7 mouse cellular contexts compared by ENCODE assay signal in genomic region chr1:134555871-134556670, GRCm38 (mm10). TPM values are rescaled to one million over a fixed set of nuclear protein-coding genes. Genes with fewer than 3 reads are reported as not detected.
A peak's percentile ranks its signal among the peaks of the same experiment; 100 is the strongest.
DNase-seq lines count a peak whose midpoint lies in the region; ATAC-seq and TF ChIP-seq lines count a peak whose summit lies in the region.

No protein-coding gene starts in this region.

- H3K27me3 ChIP-seq in G1E (ENCODE audit: insufficient read depth, low read length): peaks cover 3% of the 10 kb centered on the region
- H3K27me3 ChIP-seq in forebrain, embryonic 16.5 days (replicated peaks; ENCODE audit: control insufficient read depth, insufficient read depth, low read length): no peaks in the 10 kb centered on the region
- no peaks in the 10 kb centered on the region for H3K27me3 ChIP-seq in intestine, embryonic 15.5 days (replicated peaks)
- H3K27me3 ChIP-seq in limb, embryonic 11.5 days (ENCODE audit: control insufficient read depth, insufficient read depth, low read length): no peaks in the 10 kb centered on the region

- no peaks in the 10 kb centered on the region for H3K9me3 ChIP-seq in G1E (replicated peaks)
- H3K9me3 ChIP-seq in forebrain, embryonic 16.5 days (ENCODE audit: control insufficient read depth, low read length): no peaks in the 10 kb centered on the region
- H3K9me3 ChIP-seq in intestine, embryonic 15.5 days: no peaks in the 10 kb centered on the region
- no peaks in the 10 kb centered on the region for H3K9me3 ChIP-seq in limb, embryonic 11.5 days (ENCODE audit: control insufficient read depth, low read length)

- no peak for ATAC-seq in G1E (ENCODE audit: extremely low read depth, insufficient number of reproducible peaks, low FRiP score, poor library complexity, severe bottlenecking)
- ATAC-seq in forebrain, embryonic 16.5 days: peak; percentile 48
- peak; percentile 37 for ATAC-seq in intestine, embryonic 15.5 days
- ATAC-seq in limb, embryonic 11.5 days (ENCODE audit: insufficient number of reproducible peaks, low FRiP score, low TSS enrichment, low read depth): peak; percentile 46; the same call in 1 of the 2 replicates

- H3K4me3 ChIP-seq in G1E (ENCODE audit: low read depth, low read length): peak overlapping the region; percentile 76
- peak overlapping the region; percentile 60 for H3K4me3 ChIP-seq in bone marrow macrophage, adult 2 months (ENCODE audit: insufficient read depth, low read length)
- H3K4me3 ChIP-seq in forebrain, embryonic 16.5 days (replicated peaks; ENCODE audit: low read length): peak overlapping the region; percentile 83
- H3K4me3 ChIP-seq in intestine, embryonic 15.5 days (replicated peaks): peak overlapping the region; percentile 65
- H3K4me3 ChIP-seq in limb, embryonic 11.5 days (ENCODE audit: low read depth, low read length): peak overlapping the region; percentile 63

- 1% methylated on average over 44 of the region's 46 CpGs for WGBS in forebrain, embryonic 16.5 days
- under 1% methylated on average over 46 of the region's 46 CpGs for WGBS in intestine, embryonic 15.5 days
- WGBS in limb, embryonic 11.5 days: under 1% methylated on average over 46 of the region's 46 CpGs

- H3K4me1 ChIP-seq in G1E (ENCODE audit: insufficient read depth, low read depth, low read length): peaks cover 47% of the 10 kb centered on the region
- H3K4me1 ChIP-seq in bone marrow macrophage, adult 2 months (ENCODE audit: control insufficient read depth, insufficient read depth, low read length): peaks cover 8% of the 10 kb centered on the region; the same call in 1 of the 2 replicates
- peaks cover 15% of the 10 kb centered on the region for H3K4me1 ChIP-seq in forebrain, embryonic 16.5 days (replicated peaks; ENCODE audit: control insufficient read depth, insufficient read depth, low read length)
- H3K4me1 ChIP-seq in intestine, embryonic 15.5 days (replicated peaks): peaks cover 13% of the 10 kb centered on the region
- H3K4me1 ChIP-seq in limb, embryonic 11.5 days (ENCODE audit: control insufficient read depth, insufficient read depth, low read length): peaks cover 5% of the 10 kb centered on the region

- TF ChIP-seq POLR2A in bone marrow macrophage, adult 2 months (IDR thresholded peaks at IDR 0.05; ENCODE audit: borderline replicate concordance, low read depth, low read length): no peak

- peak overlapping the region; percentile 82 for H3K4me2 ChIP-seq in forebrain, embryonic 16.5 days (ENCODE audit: low read length)
- peak overlapping the region; percentile 94 for H3K4me2 ChIP-seq in intestine, embryonic 15.5 days (replicated peaks)
- H3K4me2 ChIP-seq in limb, embryonic 11.5 days (ENCODE audit: low read depth, severe bottlenecking): peak overlapping the region; percentile 89

- H3K36me3 ChIP-seq in G1E (replicated peaks): no peaks in the 10 kb centered on the region
- H3K36me3 ChIP-seq in forebrain, embryonic 16.5 days (ENCODE audit: control insufficient read depth, insufficient read depth): no peaks in the 10 kb centered on the region
- H3K36me3 ChIP-seq in intestine, embryonic 15.5 days: no peaks in the 10 kb centered on the region
- no peaks in the 10 kb centered on the region for H3K36me3 ChIP-seq in limb, embryonic 11.5 days (ENCODE audit: control insufficient read depth, insufficient read depth, low read length)

- DNase-seq in G1E (ENCODE audit: low spot score): peak; percentile 72
- no peak for DNase-seq in limb, embryonic 11.5 days (ENCODE audit: low spot score)
- peak; percentile 20 for DNase-seq in mesoderm, embryonic 11.5 days (ENCODE audit: low read depth, low spot score)
- DNase-seq in spleen, adult 18-20 months: peak; percentile 29 to 44

- no peak overlapping the region for H3K27ac ChIP-seq in bone marrow macrophage, adult 2 months (ENCODE audit: insufficient read depth, low read depth, low read length)
- peak overlapping the region; percentile 97 for H3K27ac ChIP-seq in forebrain, embryonic 16.5 days (ENCODE audit: low read length)
- peak overlapping the region; percentile 93 for H3K27ac ChIP-seq in intestine, embryonic 15.5 days
- peak overlapping the region; percentile 88 for H3K27ac ChIP-seq in limb, embryonic 11.5 days (replicated peaks; ENCODE audit: low read depth, low read length)

- no peak for TF ChIP-seq CTCF in G1E (IDR thresholded peaks at IDR 0.05; ENCODE audit: low read depth, low read length)
- TF ChIP-seq CTCF in bone marrow macrophage, adult 2 months (IDR thresholded peaks at IDR 0.05; ENCODE audit: low read depth, low read length): no peak

- peak overlapping the region; percentile 96 for H3K9ac ChIP-seq in forebrain, embryonic 16.5 days (replicated peaks; ENCODE audit: low read depth, low read length)
- peak overlapping the region; percentile 72 for H3K9ac ChIP-seq in intestine, embryonic 15.5 days
- H3K9ac ChIP-seq in limb, embryonic 11.5 days (ENCODE audit: low read length): peak overlapping the region; percentile 76

RNA-seq across cellular contexts. Expression of gene Kdm5b, which starts 3.9 kb away (rescaled TPM):
- 148 and 174 TPM in 2 replicates for total RNA-seq in G1E (2014; fragmentation: Nextera tagmentation)
- 66.1 and 70.7 TPM in 2 replicates for total RNA-seq in G1E (2017)
- 21.2 and 22.4 TPM in 2 replicates for polyA plus RNA-seq in G1E (2012)
- 11.0 and 12.9 TPM in 2 replicates for polyA plus RNA-seq in bone marrow macrophage, adult 2 months (2012; ENCODE audit: insufficient read depth, insufficient read length, missing spikeins)
- polyA plus RNA-seq in forebrain, embryonic 16.5 days (2015; fragmentation: Nextera tagmentation; extraction: Ambion mirVana): 103 and 109 TPM in 2 replicates
- polyA plus RNA-seq in intestine, embryonic 15.5 days (2015; fragmentation: Nextera tagmentation; extraction: Ambion mirVana): 35.0 and 38.7 TPM in 2 replicates
- polyA plus RNA-seq in limb, embryonic 11.5 days (2014; fragmentation: Nextera tagmentation; extraction: Ambion mirVana): 90.9 and 98.2 TPM in 2 replicates

RNA-seq across cellular contexts. Expression of gene Mgat4e, which starts 6.6 kb away (rescaled TPM):
- total RNA-seq in G1E (2014; fragmentation: Nextera tagmentation): not detected in 2 replicates
- 0.38 and 0.64 TPM in 2 replicates for total RNA-seq in G1E (2017)
- polyA plus RNA-seq in G1E (2012): not detected in 2 replicates
- polyA plus RNA-seq in bone marrow macrophage, adult 2 months (2012; ENCODE audit: insufficient read depth, insufficient read length, missing spikeins): not detected in 2 replicates
- not detected in 2 replicates for polyA plus RNA-seq in forebrain, embryonic 16.5 days (2015; fragmentation: Nextera tagmentation; extraction: Ambion mirVana)
- polyA plus RNA-seq in intestine, embryonic 15.5 days (2015; fragmentation: Nextera tagmentation; extraction: Ambion mirVana): not detected in 2 replicates
- polyA plus RNA-seq in limb, embryonic 11.5 days (2014; fragmentation: Nextera tagmentation; extraction: Ambion mirVana): not detected in 2 replicates
